Mouse (Mus musculus): Measurements from ENCODE around the gene Megf8.

The Megf8 gene

DNA sequence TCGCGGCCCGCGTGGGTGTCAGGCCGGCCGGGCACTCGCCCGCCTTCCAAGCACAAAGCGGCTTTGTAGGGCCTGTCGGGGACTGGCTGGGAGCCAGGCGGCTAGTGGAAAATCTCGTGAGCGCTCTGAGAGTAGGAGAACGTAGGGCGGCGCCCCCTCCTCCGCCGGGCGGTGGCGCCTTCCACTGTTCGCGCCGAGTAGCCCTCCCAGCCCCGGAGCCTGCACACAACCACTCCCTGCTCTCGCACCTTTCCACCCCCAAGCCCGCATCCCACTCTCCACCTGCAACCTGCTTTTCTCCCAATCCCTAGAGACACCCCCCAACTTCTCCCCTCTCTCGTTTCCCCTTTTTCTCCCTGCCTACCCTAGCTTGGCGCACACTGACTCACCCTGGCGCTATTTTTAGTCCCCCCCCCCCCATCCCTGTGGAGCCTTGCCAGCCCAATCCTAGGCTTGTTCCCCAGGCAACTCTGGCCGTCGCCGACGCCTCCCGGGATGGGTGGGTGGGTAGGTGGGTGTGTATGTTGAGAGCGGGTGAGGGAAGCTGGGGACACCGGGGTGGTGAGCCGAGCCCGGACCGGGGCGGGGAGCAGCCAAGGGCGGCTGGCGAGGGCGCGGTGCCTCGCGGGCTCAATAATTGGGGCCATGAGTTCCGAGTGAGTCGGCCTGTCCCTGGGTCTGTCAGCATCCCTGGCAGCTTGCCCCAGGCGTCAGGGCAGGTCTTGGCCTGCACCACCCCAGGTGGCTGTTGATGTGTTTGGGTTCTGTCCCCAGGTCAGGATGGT lies 37.7 kb upstream of the Megf8 start:
- in situ Hi-C loops (cut with MseI, MboI), result loop anchor here (5.0 kb wide), 2 partner anchors 37 to 42 kb away; partner anchors contain the start of gene Gsk3a (in 1 of the 2)

DNA sequence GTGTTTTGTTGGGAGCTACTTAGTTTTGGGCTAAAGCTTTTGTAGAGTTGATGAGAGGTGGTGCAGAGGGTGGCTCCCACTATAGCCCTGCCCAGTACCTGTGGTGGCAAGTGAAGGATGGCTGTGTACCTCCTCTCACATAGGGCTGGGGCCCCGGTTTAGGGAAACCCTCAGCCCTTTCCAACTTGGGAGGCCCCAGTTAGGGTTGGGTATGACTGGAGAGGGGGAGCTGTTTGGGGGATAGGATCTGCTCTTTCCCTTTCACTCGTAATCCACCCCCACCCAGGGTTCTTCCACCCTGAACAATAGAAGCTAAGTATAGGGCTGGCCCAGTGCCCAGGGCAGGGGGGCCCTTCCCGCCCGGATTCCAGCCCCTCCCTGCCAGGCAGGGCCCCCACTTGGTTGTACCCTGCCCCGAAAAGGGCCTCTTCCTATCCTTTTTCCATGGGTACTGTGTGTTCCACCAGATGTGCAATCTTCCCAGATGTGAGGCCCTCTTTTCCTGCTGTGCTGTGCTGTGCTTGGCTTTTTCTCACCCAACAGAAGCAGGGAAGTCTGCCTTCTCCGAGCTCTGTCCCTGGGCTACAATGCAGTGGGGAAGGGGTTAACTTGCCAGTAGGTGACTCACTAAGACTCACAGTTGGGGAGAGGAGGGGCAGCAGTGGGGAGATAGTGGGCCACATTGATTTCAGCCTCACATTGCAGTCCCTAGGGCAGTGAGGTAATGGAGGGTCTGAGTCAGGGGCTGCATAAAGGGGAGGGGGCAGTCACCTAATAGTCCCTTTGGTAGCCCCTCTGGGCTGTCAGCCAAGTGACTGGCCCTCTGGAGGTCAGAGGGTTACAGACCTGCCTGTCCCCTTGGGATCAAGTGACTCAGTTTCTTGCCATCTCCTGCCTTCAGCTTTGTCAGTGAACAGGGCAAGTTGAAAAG lies 36.8 kb upstream of the Megf8 start:
- in situ Hi-C loops (cut with MseI, MboI), result loop anchor here (5.0 kb wide), 2 partner anchors 38 to 43 kb away; partner anchors contain the start of gene Gsk3a (in 1 of the 2)

- in situ Hi-C loops (cut with MseI, MboI), result no loop called here
These were observed 35.7 kb upstream of the Megf8 start for GRCm38 (mm10) chr7:25281166-25281733.

- in situ Hi-C loops (cut with MseI, MboI), result no loop called here
These were observed 35.0 kb upstream of the Megf8 start for GRCm38 (mm10) chr7:25281734-25282601.

GRCm38 (mm10) chr7:25282731-25283211 lies 34.2 kb upstream of the Megf8 start:
- in situ Hi-C loops (cut with MseI, MboI), result no loop called here

DNA sequence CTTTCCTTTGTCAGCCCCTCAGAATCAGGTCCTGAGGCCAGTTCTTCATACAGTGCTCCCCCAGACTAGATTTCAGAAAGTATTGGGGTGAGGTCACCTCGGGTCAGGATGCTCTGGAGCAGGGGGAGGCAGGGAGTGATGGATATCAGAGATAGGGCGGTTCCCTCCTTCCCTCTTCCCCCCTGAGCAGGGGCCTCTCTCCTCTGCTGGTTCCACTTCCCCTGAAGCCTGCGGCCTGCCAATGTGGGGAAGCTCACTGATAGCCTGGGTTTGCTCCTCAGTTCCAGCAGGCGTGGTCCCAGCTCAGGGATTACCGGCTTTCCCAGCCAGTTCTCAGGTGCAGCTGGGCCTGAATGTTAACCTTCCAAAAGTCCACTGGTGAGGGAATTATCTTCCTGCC lies 33.3 kb upstream of the Megf8 start:
- in situ Hi-C loops (cut with MseI, MboI), result no loop called here

- in situ Hi-C loops (cut with MseI, MboI), result no loop called here
These were observed 32.8 kb upstream of the Megf8 start for GRCm38 (mm10) chr7:25284171-25284570.

DNA sequence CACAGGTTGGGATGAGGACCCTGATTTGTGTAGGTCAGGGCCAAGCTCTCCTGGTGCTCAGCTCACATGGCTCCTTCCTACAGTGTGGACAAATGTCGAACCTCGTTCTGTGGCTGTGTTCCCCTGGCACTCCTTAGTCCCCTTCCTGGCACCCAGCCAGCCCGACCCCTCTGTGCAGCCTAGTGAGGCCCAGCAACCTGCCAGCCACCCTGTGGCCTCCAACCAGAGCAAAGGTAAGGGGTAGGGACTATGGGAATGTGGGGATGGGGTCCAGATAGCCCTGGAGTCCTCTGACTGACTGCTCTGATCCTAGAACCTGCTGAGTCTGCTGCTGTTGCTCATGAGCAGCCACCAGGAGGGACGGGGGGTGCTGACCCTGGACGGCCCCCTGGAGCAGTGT lies 32.2 kb upstream of the Megf8 start:
- in situ Hi-C loops (cut with MseI, MboI), result no loop called here

DNA sequence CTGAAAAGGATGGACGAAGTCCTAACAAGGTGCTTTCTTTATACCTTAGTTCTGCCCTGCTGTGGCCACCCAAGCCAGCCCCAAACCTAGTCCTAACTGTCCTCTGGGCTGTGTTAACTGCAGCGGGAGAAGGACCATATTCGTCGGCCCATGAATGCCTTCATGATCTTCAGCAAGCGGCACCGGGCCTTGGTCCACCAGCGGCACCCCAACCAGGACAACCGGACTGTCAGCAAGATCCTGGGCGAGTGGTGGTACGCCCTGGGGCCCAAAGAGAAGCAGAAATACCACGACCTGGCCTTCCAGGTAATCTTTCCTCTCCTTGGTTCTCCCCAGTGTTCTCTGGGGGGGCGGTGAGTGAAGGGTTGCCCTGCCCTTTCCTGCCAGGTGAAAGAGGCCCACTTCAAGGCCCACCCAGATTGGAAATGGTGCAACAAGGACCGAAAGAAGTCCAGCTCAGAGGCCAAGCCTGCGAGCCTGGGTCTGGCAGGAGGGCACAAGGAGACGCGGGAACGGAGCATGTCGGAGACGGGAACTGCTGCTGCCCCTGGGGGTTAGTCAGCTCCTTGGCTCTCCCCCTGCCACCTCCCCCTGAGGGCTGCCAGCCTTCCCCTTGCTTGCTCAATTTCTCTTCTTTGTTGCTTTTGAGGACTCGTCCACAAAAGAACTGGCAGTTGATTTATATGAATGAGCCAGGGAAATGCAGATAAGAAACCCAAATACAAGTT lies 31.3 kb upstream of the Megf8 start:
- in situ Hi-C loops (cut with MseI, MboI), result no loop called here

- in situ Hi-C loops (cut with MseI, MboI), result no loop called here
These were observed 30.0 kb upstream of the Megf8 start for GRCm38 (mm10) chr7:25286989-25287388.

GRCm38 (mm10) chr7:25288011-25288410 lies 29.0 kb upstream of the Megf8 start:
- in situ Hi-C loops (cut with MseI, MboI), result no loop called here

GRCm38 (mm10) chr7:25288721-25289120 lies 28.2 kb upstream of the Megf8 start:
- in situ Hi-C loops (cut with MseI, MboI), result no loop called here

DNA sequence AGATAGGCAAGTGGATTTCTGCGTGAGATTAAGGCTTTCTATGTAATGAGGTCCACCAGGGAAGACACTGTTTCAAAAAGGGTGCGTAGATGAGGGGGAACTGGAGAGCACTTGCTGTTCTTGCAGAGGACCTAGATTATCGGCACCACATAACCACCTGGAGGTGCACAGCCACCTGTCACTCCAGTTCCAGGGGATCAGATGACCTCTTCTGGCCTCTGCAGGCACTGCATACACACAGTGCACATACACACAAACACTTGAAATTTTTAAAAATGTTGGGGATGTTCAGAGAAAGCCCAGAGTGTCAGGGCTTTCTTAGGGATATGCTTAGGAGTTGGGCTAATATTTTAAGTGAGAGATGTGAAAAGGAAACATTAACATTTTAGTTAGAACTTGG lies 27.0 kb upstream of the Megf8 start:
- in situ Hi-C loops (cut with MseI, MboI), result no loop called here

DNA sequence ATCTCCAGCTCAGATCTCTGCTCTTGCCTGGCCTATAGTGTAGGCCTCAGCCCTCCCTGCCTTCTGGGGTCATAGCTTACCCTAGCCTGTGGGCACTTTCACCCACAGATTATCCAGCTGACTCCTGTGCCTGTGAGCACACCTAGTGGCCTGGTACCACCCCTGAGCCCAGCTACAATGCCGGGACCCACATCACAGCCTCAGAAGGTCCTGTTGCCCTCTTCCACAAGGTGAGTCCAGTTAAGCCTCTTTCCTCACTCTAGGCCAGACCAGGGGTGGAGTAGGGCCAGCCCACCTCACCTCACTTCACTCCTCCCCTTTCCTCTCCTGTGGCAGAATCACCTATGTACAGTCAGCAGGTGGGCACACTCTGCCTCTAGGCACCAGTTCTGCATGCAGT lies 26.5 kb upstream of the Megf8 start:
- in situ Hi-C loops (cut with MseI, MboI), result no loop called here

DNA sequence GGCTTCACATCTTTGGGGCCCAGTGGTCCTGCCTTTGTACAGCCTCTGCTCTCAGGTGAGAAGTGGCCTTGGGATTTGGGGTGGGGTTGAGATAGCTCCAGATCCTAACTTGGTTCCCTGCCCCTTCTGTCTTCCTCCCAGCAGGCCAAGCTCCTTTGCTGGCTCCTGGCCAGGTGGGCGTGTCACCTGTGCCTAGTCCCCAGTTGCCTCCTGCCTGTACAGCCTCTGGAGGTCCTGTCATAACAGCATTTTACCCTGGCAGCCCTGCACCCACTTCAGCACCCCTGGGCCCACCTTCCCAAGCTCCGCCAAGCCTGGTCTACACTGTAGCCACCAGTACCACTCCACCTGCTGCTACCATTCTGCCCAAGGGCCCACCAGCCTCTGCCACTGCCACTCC lies 26.1 kb upstream of the Megf8 start:
- in situ Hi-C loops (cut with MseI, MboI), result no loop called here

DNA sequence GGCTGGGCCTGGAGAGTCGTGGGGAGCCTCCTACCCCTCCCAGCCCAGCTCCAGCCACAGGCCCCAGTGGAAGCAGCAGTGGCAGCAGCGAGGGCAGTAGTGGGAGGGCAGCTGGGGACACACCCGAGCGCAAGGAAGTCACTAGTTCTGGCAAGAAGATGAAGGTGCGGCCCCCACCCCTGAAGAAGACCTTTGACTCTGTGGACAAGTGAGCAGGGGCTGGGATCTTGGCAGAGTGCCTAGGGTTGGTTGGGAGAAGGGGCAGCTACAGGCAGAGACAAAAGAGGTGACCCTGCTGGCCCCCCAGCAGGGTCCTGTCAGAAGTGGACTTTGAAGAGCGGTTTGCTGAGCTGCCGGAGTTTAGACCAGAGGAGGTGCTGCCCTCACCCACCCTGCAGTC lies 24.9 kb upstream of the Megf8 start:
- in situ Hi-C loops (cut with MseI, MboI), result no loop called here

GRCm38 (mm10) chr7:25293191-25293739 lies 23.7 kb upstream of the Megf8 start:
- in situ Hi-C loops (cut with MseI, MboI), result no loop called here

DNA sequence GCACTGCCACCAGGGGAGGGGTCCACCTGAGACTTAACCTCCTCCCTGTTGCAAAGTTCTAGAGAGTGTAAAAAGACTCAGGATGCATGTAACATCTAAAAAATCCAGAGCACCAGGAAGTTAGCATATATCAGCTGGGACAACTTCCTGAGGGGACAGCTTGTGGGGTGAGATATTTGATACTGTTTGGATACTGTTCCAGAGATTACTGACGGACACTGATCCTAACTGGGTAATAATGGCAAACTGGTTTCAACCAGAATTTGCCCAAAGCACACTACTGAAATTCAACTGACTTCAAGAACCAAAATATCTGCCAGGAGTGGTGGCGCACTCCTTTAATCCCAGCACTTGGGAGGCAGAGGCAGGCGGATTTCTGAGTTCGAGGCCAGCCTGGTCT lies 22.5 kb upstream of the Megf8 start:
- in situ Hi-C loops (cut with MseI, MboI), result no loop called here

- in situ Hi-C loops (cut with MseI, MboI), result no loop called here
These were observed 21.8 kb upstream of the Megf8 start for GRCm38 (mm10) chr7:25294960-25295722.

All from mouse trophoblast stem cell (cell line).